Mouse (Mus musculus): ENCODE results near the gene Inka2.

DNA sequence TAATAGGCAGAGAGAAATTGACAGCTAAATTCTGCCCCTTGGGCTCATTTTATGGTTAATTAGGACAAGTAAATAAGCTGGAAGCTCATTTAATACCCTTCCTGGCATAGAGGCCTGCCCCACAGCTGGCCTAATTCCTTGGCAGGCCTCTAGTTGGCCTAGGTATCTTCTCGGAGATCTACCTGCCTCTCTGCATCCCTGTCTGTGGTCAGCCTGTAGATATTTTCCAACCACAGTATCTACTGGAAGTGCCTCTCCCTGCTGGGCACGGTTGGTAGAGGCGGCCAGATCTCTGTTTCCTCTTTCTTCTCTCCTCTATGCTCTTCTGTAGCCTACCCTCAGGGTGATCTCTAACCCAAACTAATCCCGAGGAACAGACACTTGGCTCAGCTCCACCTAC lies 15.6 kb downstream of the Inka2 start:
- TF ChIP-seq ZC3H11A (IDR thresholded peaks at IDR 0.05; ENCODE audit: borderline replicate concordance, low read depth, low read length) (no peak), CHD2 (IDR thresholded peaks at IDR 0.05; ENCODE audit: low read depth, low read length) (no peak), HCFC1 (IDR thresholded peaks at IDR 0.05; ENCODE audit: borderline replicate concordance, insufficient read depth, low read length) (no peak), ZNF384 (IDR thresholded peaks at IDR 0.05; ENCODE audit: low read depth, low read length) (no peak), MAFK (IDR thresholded peaks at IDR 0.05; ENCODE audit: insufficient read depth, low read depth, low read length) (no peak)

Measured in ES-E14 (cell line).